Mouse (Mus musculus) cortical plate, adult 2 months (tissue): ENCODE results near the gene Hoxa6. TPM values are rescaled to one million over a fixed set of nuclear protein-coding genes. Genes with fewer than 3 reads are reported as not detected.

Experiments
- H3K27ac ChIP-seq: fragments of 200-500 bp; 2 replicates; pipeline ENCODE4 v1.5.1; 2012; ENCODE audit warnings: low read length, control low read depth, inconsistent platforms; ENCODE audit not compliant: insufficient read depth
- H3K4me1 ChIP-seq: fragments of 200-500 bp; 2 replicates; pipeline ENCODE4 v1.6.1; 2011; ENCODE audit warnings: low read length; ENCODE audit not compliant: control insufficient read depth, insufficient read depth
- H3K4me3 ChIP-seq: fragments of 200-500 bp; 2 replicates; pipeline ENCODE4 v1.5.1; 2011; ENCODE audit warnings: mild to moderate bottlenecking, low read length, control low read depth; ENCODE audit not compliant: insufficient read depth
- CTCF ChIP-seq: fragments of 200-500 bp; IDR thresholded peaks from 2 replicates; pipeline ENCODE4 v1.5.1; 2011; ENCODE audit warnings: mild to moderate bottlenecking, control low read depth, low read length; ENCODE audit not compliant: insufficient read depth; ENCODE audit errors: extremely low read depth
- POLR2A ChIP-seq: fragments of 200-500 bp; IDR thresholded peaks from 2 replicates; pipeline ENCODE4 v1.6.1; 2011; ENCODE audit warnings: mild to moderate bottlenecking, low read length, control low read depth; ENCODE audit not compliant: insufficient read depth; ENCODE audit errors: extremely low read depth
- polyA plus RNA-seq: library from polyadenylated mRNA; depleted of rRNA; stranded (reverse); fragments of >200 nt; gene quantifications from 2 replicates; pipeline ENCODE4 v1.2.3, GENCODE M21; 2012; rRNA removed

The Hoxa6 gene
- polyA plus RNA-seq, 1 experiment: not detected

DNA sequence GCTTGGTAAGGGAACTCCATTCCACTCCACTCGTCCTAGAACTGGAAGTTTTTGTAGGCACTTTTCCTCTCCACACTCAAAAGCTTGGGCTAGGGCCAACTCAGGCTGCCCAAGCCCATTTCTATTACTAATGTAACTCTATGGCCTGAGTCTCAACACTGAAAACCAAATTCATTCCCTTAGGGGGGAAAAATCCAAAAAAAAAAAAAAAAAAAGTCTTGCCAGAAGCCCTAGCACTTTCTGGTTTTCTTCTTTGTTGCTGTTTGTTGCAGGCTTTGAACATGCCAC lies 46.5 kb downstream of the Hoxa6 start:
- H3K27ac ChIP-seq: no peak overlapping the region
- no peak overlapping the region for H3K4me3 ChIP-seq
- TF ChIP-seq POLR2A (no peak), CTCF (no peak)

DNA sequence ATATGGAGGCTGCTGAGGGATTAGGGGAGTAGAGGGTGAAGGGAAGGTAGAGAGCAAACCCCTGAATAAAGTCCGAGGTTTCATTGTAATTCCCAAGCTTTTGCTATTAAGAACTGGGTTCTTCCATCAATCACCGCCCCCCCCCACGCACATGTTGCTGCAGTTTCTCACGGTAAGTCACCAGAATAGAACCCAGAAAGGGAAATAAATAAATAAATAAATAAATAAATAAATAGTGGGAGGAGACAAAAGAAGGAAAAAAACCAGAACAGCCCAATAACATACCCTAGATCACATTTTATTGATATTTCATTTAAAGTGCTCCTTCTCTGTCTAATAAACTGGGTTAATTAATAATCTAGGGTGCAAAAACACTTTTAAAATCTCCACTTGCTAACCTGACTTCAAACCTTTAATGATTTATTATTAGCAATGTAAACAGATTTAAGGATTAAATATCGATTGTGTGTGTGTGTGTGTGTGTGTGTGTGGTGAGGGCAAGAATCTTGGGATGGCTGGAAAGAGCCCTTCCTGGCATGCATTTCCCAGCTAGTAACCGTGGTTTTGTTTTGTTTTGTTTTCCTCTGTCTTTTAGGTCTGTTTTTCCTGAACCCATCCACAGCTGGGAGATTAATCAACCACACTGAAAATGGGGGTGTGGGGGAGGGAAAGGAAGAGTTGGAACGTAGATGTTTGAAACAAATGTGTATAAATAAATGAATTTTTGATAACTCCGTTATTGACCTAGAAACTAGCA lies 47.0 kb downstream of the Hoxa6 start:
- no peak overlapping the region for H3K4me3 ChIP-seq
- no peak overlapping the region for H3K27ac ChIP-seq
- no peaks in the 10 kb centered on the region for H3K4me1 ChIP-seq
- TF ChIP-seq POLR2A: no peak
- TF ChIP-seq CTCF: no peak

More for the DNA sequence above, 46.5 kb downstream of the Hoxa6 start:
- H3K4me1 ChIP-seq: no peaks in the 10 kb centered on the region

DNA sequence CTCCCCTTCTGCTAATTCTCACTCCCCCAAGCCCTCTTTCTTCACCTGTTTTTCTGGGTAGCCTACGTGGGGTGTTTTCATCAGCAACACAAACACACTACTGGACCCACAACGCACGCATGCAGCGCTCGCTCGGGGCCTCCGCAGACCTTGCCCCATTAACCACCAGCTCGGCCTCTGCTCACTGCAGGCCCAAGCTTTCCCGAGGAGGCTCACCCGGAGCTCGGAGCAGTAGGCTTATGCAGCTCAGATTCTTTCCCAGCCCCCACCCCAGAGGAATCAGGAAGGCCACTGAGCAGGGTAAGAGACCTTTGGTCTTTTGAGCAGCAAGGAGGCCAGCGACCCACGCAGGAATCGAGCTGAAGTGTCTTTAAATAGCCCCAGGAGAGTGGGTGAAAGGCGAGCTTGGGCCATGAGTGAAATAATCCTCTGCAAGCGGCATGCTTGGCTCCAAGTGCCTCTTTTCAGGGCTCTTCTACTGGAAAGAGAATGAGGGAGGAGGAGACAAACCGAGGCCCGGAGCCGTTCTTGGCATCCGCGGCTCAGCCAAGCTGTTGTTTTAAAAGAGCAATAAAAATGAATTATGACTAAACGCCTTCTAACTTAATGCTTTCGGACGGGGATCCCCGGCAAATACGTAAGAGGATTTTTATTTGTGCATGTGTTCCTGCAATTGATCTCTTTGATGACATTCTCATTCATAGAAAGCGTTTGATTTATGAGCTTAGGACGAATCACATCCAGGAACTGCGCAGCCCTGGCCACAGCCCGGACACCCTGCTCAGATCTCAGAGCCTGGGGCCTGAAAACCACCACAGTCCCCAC lies 47.8 kb downstream of the Hoxa6 start:
- no peak for TF ChIP-seq CTCF
- no peak for TF ChIP-seq POLR2A
- Histone ChIP-seq H3K4me1 (no peaks in the 10 kb centered on the region), H3K4me3 (no peak overlapping the region), H3K27ac (no peak overlapping the region)

DNA sequence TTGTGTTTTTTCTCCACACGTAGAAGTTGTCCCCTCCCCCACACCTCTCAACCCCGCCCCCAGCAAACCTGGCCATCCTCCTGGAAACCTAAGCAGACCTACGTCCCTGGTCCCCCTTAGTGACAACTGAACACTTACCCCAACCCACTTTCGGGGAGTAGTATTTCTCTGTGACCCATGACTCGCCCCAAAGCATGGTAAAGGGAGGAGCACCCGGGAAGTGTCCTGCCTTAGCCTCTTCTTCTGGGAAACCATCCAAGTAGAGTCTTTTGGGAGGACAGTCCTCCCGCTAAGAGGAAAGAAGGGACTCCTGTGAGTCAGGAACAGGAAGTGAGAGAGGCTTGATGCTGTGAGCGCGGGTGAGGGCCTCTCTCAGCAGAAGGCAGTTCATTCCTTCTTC lies 48.5 kb downstream of the Hoxa6 start:
- Histone ChIP-seq H3K27ac (no peak overlapping the region), H3K4me3 (no peak overlapping the region), H3K4me1 (no peaks in the 10 kb centered on the region)
- TF ChIP-seq POLR2A (no peak), CTCF (no peak)

DNA sequence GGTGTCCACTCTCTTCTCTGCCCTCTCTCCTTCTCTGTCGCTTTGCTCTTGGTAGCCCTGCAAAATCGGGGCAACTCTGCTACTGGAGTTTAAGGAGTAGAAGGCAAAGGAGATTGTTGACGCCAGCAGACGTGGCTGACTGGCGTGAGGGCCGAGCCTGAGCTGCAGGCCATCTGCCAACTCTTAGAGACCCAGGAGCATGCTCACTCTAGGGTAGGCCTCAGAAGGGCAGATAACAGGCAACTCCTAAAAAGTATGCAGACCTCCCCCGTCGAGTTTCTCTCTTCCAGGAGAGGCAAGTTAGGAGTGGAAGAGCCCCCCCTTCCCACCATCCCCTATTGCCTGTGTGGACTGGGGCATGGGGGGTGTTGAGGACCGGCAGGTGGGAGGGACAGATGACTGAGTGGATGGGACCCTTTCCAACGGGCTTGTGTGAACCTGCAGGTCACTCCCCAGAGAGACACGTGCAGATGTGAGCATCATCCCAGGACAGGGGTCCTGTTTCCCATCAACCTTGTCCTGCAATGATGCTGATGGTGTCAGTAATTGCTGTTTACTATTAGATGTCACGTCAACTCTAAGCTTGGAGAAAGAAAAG lies 49.3 kb downstream of the Hoxa6 start:
- TF ChIP-seq CTCF: no peak
- no peak for TF ChIP-seq POLR2A
- Histone ChIP-seq H3K27ac (no peak overlapping the region), H3K4me3 (no peak overlapping the region)

DNA sequence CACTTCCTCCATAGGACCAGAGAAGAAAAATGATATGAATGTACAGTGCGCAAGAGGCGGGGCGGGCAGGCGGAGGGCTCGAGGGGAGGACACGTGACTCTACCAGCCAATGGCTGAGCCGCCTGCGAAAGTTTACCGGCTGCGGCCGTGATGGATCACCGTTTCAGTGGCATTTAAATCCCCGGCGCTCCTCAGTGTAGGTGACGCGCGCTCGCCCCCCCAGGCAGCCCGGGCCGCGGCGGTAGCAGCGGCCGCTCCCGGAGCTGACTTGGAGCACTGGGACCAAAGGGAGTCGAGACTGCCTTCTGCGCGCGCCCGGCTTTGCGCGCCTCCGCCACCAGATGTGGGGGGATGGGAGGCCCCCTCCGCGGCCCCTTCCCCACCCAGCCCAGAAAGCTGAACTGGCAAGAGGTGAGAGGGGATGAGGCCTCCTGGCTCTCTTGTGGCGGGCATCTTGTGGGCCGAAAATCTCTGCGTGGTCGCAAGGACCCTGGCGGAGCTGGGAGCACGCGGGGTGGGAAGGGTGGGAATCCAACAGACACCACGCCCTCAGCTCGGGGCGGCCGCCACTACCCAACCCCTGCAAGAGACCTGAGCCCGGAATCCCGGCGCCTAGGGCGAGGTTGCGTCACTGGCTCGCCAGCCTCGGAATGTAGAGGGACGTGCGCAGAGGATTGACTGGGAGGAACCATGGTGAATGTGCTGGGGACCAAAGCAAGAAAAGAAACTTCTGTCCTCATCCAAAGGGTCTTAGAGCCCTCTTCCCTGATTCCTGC lies 50.1 kb downstream of the Hoxa6 start, which contains the start of gene Hoxa1:
Gene Hoxa1 (minus strand): TSS at position 42 of the 776 bp plus-strand sequence.
- Histone ChIP-seq H3K27ac (no peak within 1 kb of the TSS), H3K4me3 (no peak within 1 kb of the TSS)

More for the DNA sequence above, 49.3 kb downstream of the Hoxa6 start:
- H3K4me1 ChIP-seq: no peaks in the 10 kb centered on the region

DNA sequence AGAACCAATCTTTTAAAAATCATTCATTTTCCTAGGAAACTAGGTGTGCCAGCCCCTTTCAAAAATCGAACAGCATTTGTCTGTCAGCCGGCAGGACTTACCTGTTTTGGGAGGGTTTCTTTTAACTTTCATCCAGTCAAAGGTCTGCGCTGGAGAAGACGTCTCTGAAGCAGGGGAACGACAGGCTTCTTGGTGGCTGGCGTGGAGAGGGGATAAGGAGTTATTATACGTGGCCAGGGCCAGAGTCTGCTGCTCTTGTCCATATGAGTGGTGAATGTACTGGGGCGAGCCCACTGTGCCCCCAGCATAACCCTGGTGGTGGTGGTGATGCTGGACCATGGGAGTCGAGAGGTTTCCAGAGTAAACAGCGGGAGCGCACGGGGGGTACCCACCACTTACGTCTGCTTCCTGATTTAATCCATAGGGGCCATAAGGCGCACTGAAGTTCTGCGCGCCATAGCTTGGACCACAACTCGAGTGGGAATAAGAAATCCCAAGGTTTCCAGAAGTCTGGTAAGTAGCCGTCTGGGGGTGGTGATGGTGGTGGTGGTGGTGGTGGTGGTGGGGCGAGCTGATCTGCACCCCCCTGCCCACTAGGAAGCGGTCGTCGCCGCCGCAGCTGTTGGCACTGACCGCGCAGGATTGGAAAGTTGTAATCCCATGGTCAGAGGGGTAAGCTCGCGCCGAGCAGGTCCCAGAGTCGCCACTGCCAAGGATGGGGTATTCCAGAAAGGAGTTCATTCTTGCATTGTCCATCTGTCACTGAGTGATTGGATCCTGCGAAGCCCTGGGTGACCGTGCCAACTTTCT lies 50.9 kb downstream of the Hoxa6 start:
- TF ChIP-seq CTCF: no peak
- no peak for TF ChIP-seq POLR2A
- Histone ChIP-seq H3K27ac (no peak overlapping the region), H3K4me3 (no peak overlapping the region), H3K4me1 (no peaks in the 10 kb centered on the region)

More for the DNA sequence above, 50.1 kb downstream of the Hoxa6 start, which contains the start of gene Hoxa1:
- H3K4me1 ChIP-seq: no peaks in the 10 kb centered on the region
- TF ChIP-seq POLR2A (no peak), CTCF (no peak)

DNA sequence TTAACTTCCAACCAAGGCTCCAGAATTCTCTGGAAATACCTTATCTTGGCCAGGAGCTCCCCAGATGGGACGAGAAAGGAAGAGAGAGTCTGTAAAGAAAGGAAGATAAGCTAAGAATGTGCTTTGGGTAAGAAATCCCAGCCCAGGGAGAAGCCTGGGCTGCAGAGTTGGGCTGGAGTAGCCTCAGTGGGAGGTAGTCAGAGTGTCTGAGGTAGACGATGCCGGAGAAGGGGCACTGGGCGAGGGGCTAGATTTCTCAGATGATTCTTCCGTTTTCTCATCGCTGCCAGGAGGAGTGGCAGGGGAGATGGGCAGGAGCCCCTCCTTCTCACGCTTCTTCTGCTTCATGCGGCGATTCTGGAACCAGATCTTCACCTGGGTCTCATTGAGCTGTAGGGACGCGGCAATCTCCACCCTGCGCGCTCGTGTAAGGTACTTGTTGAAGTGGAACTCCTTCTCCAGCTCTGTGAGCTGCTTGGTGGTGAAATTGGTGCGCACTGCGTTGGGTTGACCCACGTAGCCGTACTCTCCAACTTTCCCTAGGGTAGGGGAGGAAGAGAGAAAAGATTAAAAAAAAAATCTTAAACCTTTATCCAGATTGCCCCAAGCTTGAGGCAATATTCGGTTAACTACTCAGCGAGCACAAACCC lies 51.8 kb downstream of the Hoxa6 start:
- Histone ChIP-seq H3K4me3 (no peak overlapping the region), H3K4me1 (no peaks in the 10 kb centered on the region), H3K27ac (no peak overlapping the region)
- TF ChIP-seq POLR2A: no peak
- TF ChIP-seq CTCF: no peak

Other genes starting within 250 kb of the Hoxa6 start
- gene Skap2, start 196.2 kb downstream of the Hoxa6 start, polyA plus RNA-seq: 10.3 and 10.9 TPM in 2 replicates
- gene Hoxa1, start 50.4 kb downstream of the Hoxa6 start, polyA plus RNA-seq: not detected in 2 replicates
- not detected in 2 replicates for gene Hoxa2, start 43.9 kb downstream of the Hoxa6 start, polyA plus RNA-seq
- gene 5730596B20Rik, start 31.2 kb downstream of the Hoxa6 start, polyA plus RNA-seq: not detected in 2 replicates
- gene Hoxa4, start 17.0 kb downstream of the Hoxa6 start, polyA plus RNA-seq: not detected in 2 replicates
- not detected in 2 replicates for gene Hoxa5, start 4.1 kb downstream of the Hoxa6 start, polyA plus RNA-seq
- gene Hoxa3, start 4.6 kb upstream of the Hoxa6 start, polyA plus RNA-seq: not detected in 2 replicates
- gene Gm28308, start 4.6 kb upstream of the Hoxa6 start, polyA plus RNA-seq: not detected in 2 replicates
- 0.04 TPM in 1 of 2 replicates, not detected in the other for gene Hoxa7, start 13.1 kb upstream of the Hoxa6 start, polyA plus RNA-seq
- gene Hoxa9, start 22.4 kb upstream of the Hoxa6 start, polyA plus RNA-seq: not detected in 2 replicates
- gene Hoxa10, start 32.1 kb upstream of the Hoxa6 start, polyA plus RNA-seq: not detected in 2 replicates
- gene Hoxa11, start 37.1 kb upstream of the Hoxa6 start, polyA plus RNA-seq: not detected in 2 replicates
- not detected in 2 replicates for gene Hoxa13, start 52.2 kb upstream of the Hoxa6 start, polyA plus RNA-seq
- not detected in 2 replicates for gene Evx1, start 104.8 kb upstream of the Hoxa6 start, polyA plus RNA-seq